Mouse (Mus musculus): ENCODE results near the gene Cntn4. TPM values are rescaled to one million over a fixed set of nuclear protein-coding genes. Genes with fewer than 3 reads are reported as not detected.

Cntn4 gene
- polyA plus RNA-seq, 1 experiment from 2014 or later: 26.7 TPM

GRCm38 (mm10) chr6:106663780-106664651 lies 986.6 kb downstream of the Cntn4 start:
- Histone ChIP-seq H3K4me1 (ENCODE audit: control insufficient read depth, insufficient read depth, low read depth, low read length) (no peaks in the 10 kb centered on the region), H3K27ac (ENCODE audit: low read depth, low read length) (no peak overlapping the region)

GRCm38 (mm10) chr6:106675581-106675980 lies 998.1 kb downstream of the Cntn4 start:
- Histone ChIP-seq H3K4me2 (ENCODE audit: low read length) (no peak overlapping the region), H3K4me1 (ENCODE audit: control insufficient read depth, insufficient read depth, low read depth, low read length) (no peaks in the 10 kb centered on the region), H3K9me3 (ENCODE audit: control insufficient read depth, low read length) (no peaks in the 10 kb centered on the region), H3K27ac (ENCODE audit: low read depth, low read length) (no peak overlapping the region), H3K27me3 (replicated peaks; ENCODE audit: control insufficient read depth, insufficient read depth, low read length) (no peaks in the 10 kb centered on the region), H3K4me3 (ENCODE audit: low read length) (no peak overlapping the region), H3K36me3 (ENCODE audit: control insufficient read depth, insufficient read depth, low read length) (no peaks in the 10 kb centered on the region), H3K9ac (ENCODE audit: low read depth, low read length) (no peak overlapping the region)
- no peak for ATAC-seq
- 83% methylated on average over 8 of the region's 8 CpGs for WGBS

More at GRCm38 (mm10) chr6:106663780-106664651, 986.6 kb downstream of the Cntn4 start:
- Histone ChIP-seq H3K9ac (ENCODE audit: low read depth, low read length) (no peak overlapping the region), H3K9me3 (ENCODE audit: control insufficient read depth, low read length) (no peaks in the 10 kb centered on the region), H3K27me3 (replicated peaks; ENCODE audit: control insufficient read depth, insufficient read depth, low read length) (no peaks in the 10 kb centered on the region), H3K36me3 (ENCODE audit: control insufficient read depth, insufficient read depth, low read length) (no peaks in the 10 kb centered on the region), H3K4me2 (ENCODE audit: low read length) (no peak overlapping the region), H3K4me3 (ENCODE audit: low read length) (no peak overlapping the region)
- 27% methylated on average over 6 of the region's 6 CpGs for WGBS
- ATAC-seq: no peak

- H3K9me3 ChIP-seq (ENCODE audit: control insufficient read depth, low read length): no peaks in the 10 kb centered on the region
- no peaks in the 10 kb centered on the region for H3K36me3 ChIP-seq (ENCODE audit: control insufficient read depth, insufficient read depth, low read length)
- no peak overlapping the region for H3K27ac ChIP-seq (ENCODE audit: low read depth, low read length)
- no peak overlapping the region for H3K9ac ChIP-seq (ENCODE audit: low read depth, low read length)
- H3K4me2 ChIP-seq (ENCODE audit: low read length): no peak overlapping the region
- WGBS: 62% methylated on average over 3 of the region's 3 CpGs
- H3K4me1 ChIP-seq (ENCODE audit: control insufficient read depth, insufficient read depth, low read depth, low read length): no peaks in the 10 kb centered on the region
- no peak overlapping the region for H3K4me3 ChIP-seq (ENCODE audit: low read length)
- H3K27me3 ChIP-seq (replicated peaks; ENCODE audit: control insufficient read depth, insufficient read depth, low read length): no peaks in the 10 kb centered on the region
- ATAC-seq: no peak
Measured at GRCm38 (mm10) chr6:106701931-106702330, 1024.5 kb downstream of the Cntn4 start.

GRCm38 (mm10) chr6:106705506-106706035 lies 1028.1 kb downstream of the Cntn4 start:
- Histone ChIP-seq H3K27ac (ENCODE audit: low read depth, low read length) (no peak overlapping the region), H3K4me3 (ENCODE audit: low read length) (no peak overlapping the region), H3K9ac (ENCODE audit: low read depth, low read length) (no peak overlapping the region), H3K4me1 (ENCODE audit: control insufficient read depth, insufficient read depth, low read depth, low read length) (no peaks in the 10 kb centered on the region), H3K9me3 (ENCODE audit: control insufficient read depth, low read length) (no peaks in the 10 kb centered on the region), H3K4me2 (ENCODE audit: low read length) (no peak overlapping the region), H3K27me3 (replicated peaks; ENCODE audit: control insufficient read depth, insufficient read depth, low read length) (no peaks in the 10 kb centered on the region), H3K36me3 (ENCODE audit: control insufficient read depth, insufficient read depth, low read length) (no peaks in the 10 kb centered on the region)
- 69% methylated on average over 3 of the region's 3 CpGs for WGBS
- no peak for ATAC-seq

DNA sequence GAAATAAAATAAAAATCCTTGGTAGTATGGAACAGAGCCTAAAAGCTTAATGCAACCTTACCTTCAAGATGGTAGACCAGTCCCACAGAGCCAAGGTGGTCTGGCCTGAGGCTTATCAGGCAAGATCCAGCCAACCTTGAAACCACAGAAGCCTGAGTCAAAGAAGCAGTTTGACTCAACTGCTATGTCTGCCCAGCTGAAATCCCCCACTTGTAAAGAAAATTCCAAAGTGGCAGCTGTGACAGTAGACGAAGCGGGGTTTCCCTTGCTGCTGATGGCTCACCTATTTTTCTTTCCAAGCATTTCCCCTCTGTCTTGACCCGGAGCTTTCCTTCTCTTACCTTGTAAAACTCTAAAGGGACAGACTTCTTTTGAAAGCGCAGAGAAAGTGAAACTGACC lies 1048.2 kb downstream of the Cntn4 start:
- Histone ChIP-seq H3K4me3 (ENCODE audit: low read length) (no peak overlapping the region), H3K9ac (ENCODE audit: low read depth, low read length) (no peak overlapping the region), H3K27ac (ENCODE audit: low read depth, low read length) (no peak overlapping the region), H3K4me1 (ENCODE audit: control insufficient read depth, insufficient read depth, low read depth, low read length) (no peaks in the 10 kb centered on the region), H3K9me3 (ENCODE audit: control insufficient read depth, low read length) (no peaks in the 10 kb centered on the region), H3K36me3 (ENCODE audit: control insufficient read depth, insufficient read depth, low read length) (no peaks in the 10 kb centered on the region), H3K27me3 (replicated peaks; ENCODE audit: control insufficient read depth, insufficient read depth, low read length) (no peaks in the 10 kb centered on the region), H3K4me2 (ENCODE audit: low read length) (no peak overlapping the region)
- ATAC-seq: no peak
- WGBS: 89% methylated on average over 4 of the region's 4 CpGs

- ATAC-seq: no peak
- no peak overlapping the region for H3K4me3 ChIP-seq (ENCODE audit: low read length)
- no peak overlapping the region for H3K9ac ChIP-seq (ENCODE audit: low read depth, low read length)
- H3K9me3 ChIP-seq (ENCODE audit: control insufficient read depth, low read length): no peaks in the 10 kb centered on the region
- no peaks in the 10 kb centered on the region for H3K36me3 ChIP-seq (ENCODE audit: control insufficient read depth, insufficient read depth, low read length)
- H3K4me1 ChIP-seq (ENCODE audit: control insufficient read depth, insufficient read depth, low read depth, low read length): no peaks in the 10 kb centered on the region
- no peaks in the 10 kb centered on the region for H3K27me3 ChIP-seq (replicated peaks; ENCODE audit: control insufficient read depth, insufficient read depth, low read length)
- WGBS: 80% methylated on average over 6 of the region's 6 CpGs
- H3K4me2 ChIP-seq (ENCODE audit: low read length): no peak overlapping the region
- H3K27ac ChIP-seq (ENCODE audit: low read depth, low read length): no peak overlapping the region
Measured at GRCm38 (mm10) chr6:106726078-106726477, 1048.6 kb downstream of the Cntn4 start.

DNA sequence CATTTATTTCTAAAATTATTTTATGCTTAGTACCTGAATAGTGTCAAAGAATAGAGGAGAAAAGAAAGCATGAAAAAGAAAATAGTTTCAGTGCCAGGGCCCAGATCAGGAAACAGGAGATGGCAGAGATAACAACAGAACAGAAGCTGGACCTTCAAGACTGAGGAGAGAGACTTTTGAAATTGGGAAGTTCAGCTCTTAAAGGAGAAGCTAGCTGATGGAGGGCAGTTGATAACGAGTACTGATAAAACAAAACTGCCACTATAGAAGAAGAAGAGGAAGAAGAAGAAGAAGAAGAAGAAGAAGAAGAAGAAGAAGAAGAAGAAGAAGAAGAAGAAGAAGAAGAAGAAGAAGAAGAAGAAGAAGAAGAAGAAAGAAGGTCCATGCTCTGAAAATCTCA lies 1050.2 kb downstream of the Cntn4 start:
- Histone ChIP-seq H3K4me2 (ENCODE audit: low read length) (no peak overlapping the region), H3K27me3 (replicated peaks; ENCODE audit: control insufficient read depth, insufficient read depth, low read length) (no peaks in the 10 kb centered on the region), H3K4me3 (ENCODE audit: low read length) (no peak overlapping the region), H3K9me3 (ENCODE audit: control insufficient read depth, low read length) (no peaks in the 10 kb centered on the region), H3K27ac (ENCODE audit: low read depth, low read length) (no peak overlapping the region), H3K36me3 (ENCODE audit: control insufficient read depth, insufficient read depth, low read length) (no peaks in the 10 kb centered on the region), H3K4me1 (ENCODE audit: control insufficient read depth, insufficient read depth, low read depth, low read length) (no peaks in the 10 kb centered on the region), H3K9ac (ENCODE audit: low read depth, low read length) (no peak overlapping the region)
- ATAC-seq: no peak
- 80% methylated on average over 1 of the region's 1 CpGs for WGBS

DNA sequence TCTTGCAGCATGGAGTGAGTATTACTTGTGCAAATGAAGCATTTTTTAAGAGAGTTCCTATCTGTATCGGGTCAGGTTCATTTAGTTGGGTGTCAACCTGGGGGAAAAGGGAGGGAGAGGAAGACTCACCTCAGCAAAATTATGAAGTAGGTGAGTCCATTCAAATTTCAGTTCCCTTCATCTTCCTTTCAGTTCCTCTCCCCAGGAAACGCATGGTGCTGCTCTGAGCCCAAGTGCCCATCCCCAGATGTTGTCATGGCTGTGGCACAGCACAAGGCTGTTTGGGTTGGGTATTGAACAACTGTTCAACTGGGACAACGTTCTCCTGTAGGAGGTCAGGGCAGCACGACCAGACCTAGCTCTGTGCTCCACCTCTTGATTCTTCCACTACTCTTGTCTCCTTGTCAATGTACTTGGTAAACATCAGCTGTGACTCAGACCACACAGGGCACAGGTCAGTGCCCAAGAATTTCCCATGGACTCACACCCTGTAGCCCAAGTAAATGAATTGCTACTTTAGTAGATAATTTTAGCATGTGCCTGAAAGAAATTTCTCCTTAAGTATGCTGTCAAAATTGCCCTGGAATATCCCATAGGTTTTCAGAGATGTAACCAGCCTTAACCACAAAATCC lies 1052.3 kb downstream of the Cntn4 start:
- Histone ChIP-seq H3K4me1 (ENCODE audit: control insufficient read depth, insufficient read depth, low read depth, low read length) (no peaks in the 10 kb centered on the region), H3K36me3 (ENCODE audit: control insufficient read depth, insufficient read depth, low read length) (no peaks in the 10 kb centered on the region), H3K9ac (ENCODE audit: low read depth, low read length) (no peak overlapping the region), H3K27ac (ENCODE audit: low read depth, low read length) (no peak overlapping the region), H3K4me2 (ENCODE audit: low read length) (no peak overlapping the region), H3K27me3 (replicated peaks; ENCODE audit: control insufficient read depth, insufficient read depth, low read length) (no peaks in the 10 kb centered on the region), H3K4me3 (ENCODE audit: low read length) (no peak overlapping the region), H3K9me3 (ENCODE audit: control insufficient read depth, low read length) (no peaks in the 10 kb centered on the region)
- WGBS: 81% methylated on average over 4 of the region's 4 CpGs
- no peak for ATAC-seq

DNA sequence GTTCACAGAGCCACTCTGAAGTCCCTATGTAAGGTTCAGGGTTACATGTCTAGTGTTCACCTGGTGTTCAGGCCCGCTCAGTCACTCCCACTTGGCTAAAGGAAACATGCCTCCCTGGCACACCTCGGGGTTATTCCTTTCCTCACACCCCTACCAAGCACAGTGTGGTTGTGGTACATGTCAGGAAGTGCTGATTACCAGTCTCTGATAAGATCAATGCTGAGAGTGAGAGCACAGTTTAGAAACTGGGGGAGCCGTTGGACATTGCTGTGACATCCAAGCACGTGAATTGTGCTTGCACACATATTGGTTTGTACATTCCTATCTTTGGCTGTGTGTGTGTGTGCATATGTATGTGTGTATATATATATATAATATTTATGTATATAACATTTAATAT lies 1055.1 kb downstream of the Cntn4 start:
- H3K4me3 ChIP-seq (ENCODE audit: low read length): no peak overlapping the region
- no peak overlapping the region for H3K9ac ChIP-seq (ENCODE audit: low read depth, low read length)
- H3K27me3 ChIP-seq (replicated peaks; ENCODE audit: control insufficient read depth, insufficient read depth, low read length): no peaks in the 10 kb centered on the region
- 87% methylated on average over 4 of the region's 4 CpGs for WGBS
- H3K36me3 ChIP-seq (ENCODE audit: control insufficient read depth, insufficient read depth, low read length): no peaks in the 10 kb centered on the region
- no peak overlapping the region for H3K27ac ChIP-seq (ENCODE audit: low read depth, low read length)
- H3K4me2 ChIP-seq (ENCODE audit: low read length): no peak overlapping the region
- no peak for ATAC-seq
- no peaks in the 10 kb centered on the region for H3K4me1 ChIP-seq (ENCODE audit: control insufficient read depth, insufficient read depth, low read depth, low read length)
- H3K9me3 ChIP-seq (ENCODE audit: control insufficient read depth, low read length): no peaks in the 10 kb centered on the region
